Mouse (Mus musculus) adrenal gland, adult 8-10 months (tissue): ENCODE results near the gene Reep3. TPM values are rescaled to one million over a fixed set of nuclear protein-coding genes. Genes with fewer than 3 reads are reported as not detected.

ENCODE experiments used
- DNase-seq: peaks from one replicate; pipeline ENCODE4 v3.0.0; 2022
- total RNA-seq, 4 experiments: library from RNA; stranded (reverse); gene quantifications; 2 replicates each; pipeline ENCODE4 v1.2.4; 2022

The Reep3 gene
- total RNA-seq, 4 experiments from 2014 or later, result 33.5 to 49.1 (median 44.9) TPM

DNA sequence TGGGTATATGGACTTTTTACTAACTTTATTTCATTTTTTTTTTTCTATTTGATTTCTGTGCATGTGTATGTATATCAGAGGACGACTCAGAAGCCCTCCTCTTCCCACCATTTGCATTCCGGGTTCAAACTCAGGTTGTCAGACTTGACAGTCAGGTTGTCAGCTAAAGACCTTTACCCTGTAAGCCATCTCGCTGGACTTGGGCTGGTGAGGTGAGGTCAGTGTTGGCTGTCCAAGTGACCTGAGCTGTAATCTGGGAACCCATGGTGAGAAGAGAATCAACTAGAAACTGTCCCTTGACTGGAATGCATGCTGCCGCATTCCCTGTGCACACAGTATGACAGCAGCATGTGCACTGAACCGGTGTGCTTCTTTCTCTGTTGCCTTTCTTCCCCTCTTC, 12.9 kb upstream of the Reep3 start:
- DNase-seq, result no peak

DNA sequence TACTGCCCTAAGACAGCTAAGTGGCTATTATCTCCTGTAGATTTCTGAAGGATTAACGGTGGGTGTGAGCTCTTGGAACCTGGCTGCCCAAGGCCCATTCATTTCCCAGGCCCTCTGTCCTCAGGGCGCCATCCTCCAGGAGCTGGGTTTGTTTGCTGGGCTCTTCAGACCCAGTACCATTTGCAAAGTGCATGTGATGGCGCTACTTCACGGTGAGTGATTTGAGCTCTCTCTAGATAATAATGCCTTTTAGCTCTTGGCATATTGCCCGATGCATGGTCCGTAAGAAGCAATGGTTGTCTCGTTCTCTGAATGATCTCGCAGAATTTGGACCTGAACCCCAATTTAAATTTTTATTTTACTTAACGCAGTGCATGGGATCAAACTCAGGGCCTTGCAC, 11.4 kb upstream of the Reep3 start:
- DNase-seq, result no peak

DNA sequence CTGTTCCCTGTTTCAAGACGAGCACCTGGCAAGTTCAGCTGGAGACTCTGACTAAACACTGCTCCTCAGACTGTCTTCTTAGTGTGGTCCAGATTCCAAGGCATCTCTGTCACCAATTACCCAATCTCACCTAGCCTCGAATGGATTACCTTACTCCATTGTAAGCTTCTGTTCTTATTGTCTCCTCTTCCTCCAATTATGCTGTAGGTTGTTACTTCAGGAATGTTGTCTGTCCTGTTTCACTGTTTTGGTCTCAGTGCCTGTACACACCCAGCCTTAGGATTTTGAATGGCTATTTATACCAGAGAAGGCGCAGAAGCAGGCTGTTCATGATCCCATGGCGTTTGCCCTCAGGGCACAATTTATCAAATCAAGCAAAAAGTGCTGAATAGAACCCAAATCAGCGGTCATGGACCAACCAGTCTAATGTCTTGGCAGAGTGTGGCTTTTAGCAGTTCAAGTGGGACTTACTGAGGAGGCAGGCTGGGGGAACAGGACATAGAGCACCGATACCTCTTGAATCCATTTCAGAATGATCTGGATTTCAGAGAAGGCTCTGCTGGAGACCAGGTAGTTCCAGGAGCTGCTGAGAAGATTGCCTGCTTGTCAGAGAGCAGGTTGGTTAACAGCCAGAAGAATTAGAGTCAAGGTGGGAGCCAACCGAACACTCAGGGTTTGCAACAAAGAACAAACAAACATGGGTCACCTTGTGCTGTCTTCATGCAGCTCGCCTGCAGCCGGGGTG, 10.4 kb upstream of the Reep3 start:
- no peak for DNase-seq

GRCm38 (mm10) chr10:67106400-67106799, 9.7 kb upstream of the Reep3 start:
- DNase-seq, result no peak

DNA sequence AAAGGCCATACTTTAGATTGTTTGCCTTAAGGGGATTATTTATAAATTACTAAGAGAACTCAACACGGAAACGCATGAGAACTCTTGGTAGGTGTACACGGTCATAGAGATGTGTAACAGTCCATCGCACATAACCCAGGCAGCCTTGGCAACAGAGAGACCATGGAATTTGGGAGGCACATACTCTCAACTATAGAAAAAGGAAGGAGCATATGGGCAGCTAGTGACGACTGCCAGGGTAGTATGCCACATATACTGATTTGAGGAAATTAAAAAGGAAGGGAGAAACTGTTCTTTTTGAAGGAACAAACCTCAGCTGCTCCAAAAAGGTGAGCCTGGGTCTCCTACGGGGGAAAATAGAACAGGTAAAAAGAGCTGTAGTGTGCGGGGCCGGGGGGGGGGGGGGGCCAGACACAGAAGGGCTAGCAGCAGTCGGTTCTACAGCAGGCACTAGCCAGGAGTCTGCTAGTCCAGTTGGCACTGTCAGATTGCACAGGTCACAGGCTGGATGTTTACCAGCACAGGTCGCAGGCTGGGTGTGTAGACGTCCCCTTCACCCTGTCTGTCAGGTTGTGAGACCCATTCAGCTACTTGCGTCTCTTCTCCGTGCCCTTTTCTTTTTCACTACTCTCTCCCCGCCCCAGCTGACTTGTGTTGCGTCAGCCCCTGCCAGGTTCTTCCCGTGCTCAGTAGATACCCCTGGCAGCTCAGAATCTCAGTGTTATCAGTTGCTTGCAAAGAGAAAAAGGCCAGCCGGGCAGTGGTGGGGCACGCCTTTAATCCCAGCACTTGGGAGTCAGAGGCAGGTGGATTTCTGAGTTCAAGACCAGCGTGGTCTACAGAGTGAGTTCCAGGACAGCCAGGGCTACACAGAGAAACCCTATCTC, 8.8 kb upstream of the Reep3 start:
- no peak for DNase-seq

DNA sequence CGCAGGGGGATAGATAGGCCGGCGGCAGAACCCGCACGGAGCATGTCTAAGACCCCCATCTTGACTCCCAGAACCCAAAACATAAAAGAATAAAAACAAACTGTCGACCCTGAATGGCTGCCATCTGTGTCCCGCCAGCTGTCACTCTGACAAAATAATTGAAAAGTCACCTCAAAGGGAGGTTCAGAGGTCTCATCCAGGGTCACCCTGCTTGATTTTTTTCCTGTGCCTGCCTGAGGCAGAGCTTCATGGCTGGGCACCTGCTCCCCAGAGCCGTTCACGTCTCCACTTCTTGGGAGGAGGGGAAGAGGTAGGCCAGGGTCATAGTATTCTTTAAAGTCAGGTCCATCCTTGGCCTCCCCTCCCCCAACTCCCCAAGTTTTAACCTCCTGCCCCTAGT, 7.8 kb upstream of the Reep3 start:
- no peak for DNase-seq

DNA sequence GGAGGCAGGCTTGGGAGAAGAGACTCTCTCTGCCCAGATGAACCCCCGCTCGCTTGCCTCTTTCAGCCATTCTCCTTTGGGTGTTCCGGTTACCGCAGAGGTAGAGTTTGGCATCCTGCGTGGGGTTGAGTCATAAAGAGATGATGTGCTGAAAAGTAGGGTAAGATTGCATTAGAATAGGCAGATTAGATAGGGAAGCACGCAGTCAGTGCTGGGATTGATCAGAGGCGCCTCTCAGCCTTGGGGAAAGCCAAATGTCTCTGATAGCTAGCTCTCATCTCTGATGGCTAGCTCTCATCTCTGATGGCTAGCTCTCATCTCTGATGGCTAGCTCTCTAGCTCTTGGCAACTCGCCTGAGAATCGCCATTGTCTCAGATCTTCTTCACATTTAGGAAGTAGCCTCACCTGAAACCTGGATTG, 4.1 kb upstream of the Reep3 start:
- no peak for DNase-seq

GRCm38 (mm10) chr10:67100011-67100661, 3.4 kb upstream of the Reep3 start:
- no peak for DNase-seq

- DNase-seq, result no peak
Measured at GRCm38 (mm10) chr10:67099183-67099929, 2.6 kb upstream of the Reep3 start.

DNA sequence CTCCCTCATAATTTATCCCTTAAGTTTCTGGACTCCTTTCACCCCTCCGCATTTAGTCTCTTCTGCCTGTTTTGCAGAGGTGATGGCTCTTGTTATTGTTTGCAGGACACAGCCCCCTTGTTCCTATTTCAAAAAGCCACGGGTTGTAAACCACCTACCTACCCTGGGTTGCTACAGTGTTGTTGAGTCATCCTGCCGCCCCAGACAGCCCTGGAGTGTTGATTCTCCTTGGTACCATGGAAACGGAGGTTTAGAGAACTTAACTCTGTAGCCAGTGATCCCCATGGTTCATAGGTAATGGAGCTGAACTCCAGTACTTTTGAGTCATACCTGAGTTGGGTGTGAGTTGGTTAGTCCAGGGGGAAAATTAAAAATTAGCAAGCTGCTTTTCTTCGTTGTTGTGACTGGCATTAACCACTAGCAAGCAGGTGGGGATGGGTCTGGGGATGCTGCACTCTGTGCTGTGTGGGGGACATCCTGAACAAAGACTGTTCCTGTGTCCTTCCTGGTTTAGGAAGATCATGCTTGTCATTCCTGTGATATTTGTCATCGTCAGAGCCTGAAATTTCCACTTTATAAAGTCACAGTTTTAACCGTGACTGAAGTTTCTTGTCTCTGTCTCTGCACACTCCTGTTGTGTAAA, 1.8 kb upstream of the Reep3 start:
- no peak for DNase-seq

- DNase-seq, result no peak
Measured at GRCm38 (mm10) chr10:67097437-67098150, 849 bp upstream of the Reep3 start.

DNA sequence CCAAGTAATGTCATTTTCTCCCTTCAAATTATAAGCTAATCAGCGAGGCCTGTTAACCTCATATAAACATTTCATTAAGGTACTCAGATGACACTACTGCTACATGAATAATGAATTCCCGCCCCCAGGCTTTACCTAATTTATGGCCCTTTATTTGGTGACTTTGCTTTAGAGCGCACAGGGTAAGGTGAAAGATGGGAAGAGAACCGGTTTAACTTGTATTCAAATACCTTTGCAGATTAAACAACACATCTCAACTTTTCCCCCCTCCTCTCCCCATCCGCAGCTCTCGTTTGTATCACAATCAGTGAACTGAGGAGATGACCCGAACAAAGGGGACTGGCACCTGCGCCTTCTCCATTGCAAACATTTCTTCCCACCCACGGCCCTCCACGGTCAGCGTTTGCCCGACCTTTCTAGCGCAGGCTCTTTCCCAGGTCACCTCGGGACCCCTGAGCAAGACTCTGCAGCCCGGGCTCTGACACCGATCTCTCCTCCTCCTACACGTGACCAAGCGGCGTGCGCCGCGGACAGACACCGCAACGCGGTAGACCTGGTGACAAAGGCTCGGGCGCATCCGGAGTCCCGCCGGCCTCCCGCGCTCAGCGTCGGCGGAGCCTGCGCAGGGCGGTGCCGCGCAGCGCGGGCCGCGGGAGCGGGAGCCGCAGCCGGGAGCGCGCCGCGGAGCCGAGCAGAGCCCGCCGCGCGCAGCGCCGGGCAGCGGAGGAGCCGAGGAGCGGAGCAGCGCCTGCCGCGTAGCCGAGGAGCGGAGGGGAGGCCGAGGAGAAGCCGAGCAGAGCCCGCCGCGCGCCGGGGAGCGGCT, 736 bp downstream of the Reep3 start, which contains the start of gene Jmjd1c:
Gene Jmjd1c (plus strand): TSS at position 328 of the 823 bp plus-strand sequence.
- peak; percentile 83 for DNase-seq

DNA sequence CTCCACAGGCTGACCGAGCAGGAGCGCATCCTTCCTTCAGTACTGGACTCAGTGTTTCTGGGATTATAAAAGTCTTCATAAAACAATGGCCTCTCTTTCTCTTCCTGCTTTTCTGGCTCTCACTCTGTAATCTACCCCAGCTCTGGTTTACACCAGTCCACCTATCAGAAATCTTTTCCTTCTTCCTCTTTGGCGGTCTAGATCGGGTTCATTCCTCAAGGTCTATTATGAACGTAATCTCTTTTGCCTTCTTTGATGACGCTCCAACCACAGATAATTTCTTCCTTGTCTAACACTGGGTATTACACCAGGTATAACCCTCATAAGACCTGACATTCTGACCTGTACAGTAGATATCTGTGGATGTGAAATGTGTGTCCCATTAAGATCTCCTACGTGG, 1.8 kb downstream of the Reep3 start:
- DNase-seq, result no peak

DNA sequence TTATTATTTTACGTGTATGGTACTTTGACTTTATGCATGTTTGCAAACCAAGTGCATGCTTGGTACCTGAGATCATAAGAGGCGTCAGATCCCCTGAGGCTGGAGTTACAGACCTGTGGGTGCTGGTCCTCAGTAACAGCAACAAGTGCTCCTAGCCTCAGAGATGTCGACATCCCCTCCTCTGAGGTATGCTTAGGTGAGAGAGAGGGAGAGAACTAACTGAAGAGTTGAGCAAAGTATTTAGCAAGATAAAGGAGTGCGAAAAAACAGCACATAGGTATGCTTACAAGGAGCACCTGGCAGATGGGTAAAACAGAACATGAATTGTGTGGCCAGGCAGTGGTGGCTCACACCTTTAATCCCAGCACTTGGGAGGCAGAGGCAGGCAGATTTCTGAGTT, 6.1 kb downstream of the Reep3 start:
- no peak for DNase-seq

GRCm38 (mm10) chr10:67087447-67088226, 9.1 kb downstream of the Reep3 start:
- no peak for DNase-seq

DNA sequence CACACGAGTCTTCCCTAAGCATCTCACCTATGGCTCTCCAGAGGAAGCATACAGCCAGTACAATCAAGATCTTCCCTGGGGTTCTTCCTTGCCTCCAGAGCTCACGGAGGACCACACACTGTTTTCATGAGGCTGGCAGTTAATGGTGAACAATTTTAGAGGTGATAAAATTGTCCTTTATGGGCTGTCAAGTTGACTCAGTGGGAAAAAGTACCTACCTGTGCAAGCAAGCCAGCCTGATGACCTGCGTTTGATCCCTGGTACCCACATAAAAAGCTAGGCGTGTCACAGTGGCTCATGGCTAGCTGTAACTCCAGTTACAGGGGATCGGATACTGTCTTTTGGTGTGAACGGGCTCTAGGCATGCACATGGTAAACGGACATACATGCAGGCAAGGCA, 10.8 kb downstream of the Reep3 start:
- DNase-seq, result no peak

- DNase-seq, result no peak
Measured at GRCm38 (mm10) chr10:67085124-67085523, 11.6 kb downstream of the Reep3 start.

- DNase-seq, result no peak
Measured at GRCm38 (mm10) chr10:67083446-67084166, 13.1 kb downstream of the Reep3 start.

DNA sequence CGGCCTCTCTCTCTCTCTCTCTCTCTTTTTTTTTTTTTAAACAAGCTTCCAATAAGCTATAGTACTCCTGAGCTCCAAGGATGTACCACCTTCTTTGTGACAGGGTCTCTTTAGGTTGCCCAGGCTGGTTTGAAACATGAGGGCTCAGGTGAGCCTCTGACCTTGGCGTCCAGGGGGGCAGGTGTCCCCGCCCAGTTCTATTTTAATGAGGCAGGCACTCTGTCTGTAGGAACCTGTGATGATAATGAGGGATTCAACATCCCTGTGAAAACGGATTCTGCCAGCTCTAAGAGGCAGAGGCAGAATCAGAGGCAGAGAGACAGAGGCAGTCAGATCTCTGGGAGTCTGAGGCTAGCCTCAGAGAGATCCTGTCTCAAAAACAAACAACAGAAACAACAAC, 14.2 kb downstream of the Reep3 start:
- DNase-seq, result no peak
